Mouse (Mus musculus): Measurements from ENCODE around the gene Brd7.

DNA sequence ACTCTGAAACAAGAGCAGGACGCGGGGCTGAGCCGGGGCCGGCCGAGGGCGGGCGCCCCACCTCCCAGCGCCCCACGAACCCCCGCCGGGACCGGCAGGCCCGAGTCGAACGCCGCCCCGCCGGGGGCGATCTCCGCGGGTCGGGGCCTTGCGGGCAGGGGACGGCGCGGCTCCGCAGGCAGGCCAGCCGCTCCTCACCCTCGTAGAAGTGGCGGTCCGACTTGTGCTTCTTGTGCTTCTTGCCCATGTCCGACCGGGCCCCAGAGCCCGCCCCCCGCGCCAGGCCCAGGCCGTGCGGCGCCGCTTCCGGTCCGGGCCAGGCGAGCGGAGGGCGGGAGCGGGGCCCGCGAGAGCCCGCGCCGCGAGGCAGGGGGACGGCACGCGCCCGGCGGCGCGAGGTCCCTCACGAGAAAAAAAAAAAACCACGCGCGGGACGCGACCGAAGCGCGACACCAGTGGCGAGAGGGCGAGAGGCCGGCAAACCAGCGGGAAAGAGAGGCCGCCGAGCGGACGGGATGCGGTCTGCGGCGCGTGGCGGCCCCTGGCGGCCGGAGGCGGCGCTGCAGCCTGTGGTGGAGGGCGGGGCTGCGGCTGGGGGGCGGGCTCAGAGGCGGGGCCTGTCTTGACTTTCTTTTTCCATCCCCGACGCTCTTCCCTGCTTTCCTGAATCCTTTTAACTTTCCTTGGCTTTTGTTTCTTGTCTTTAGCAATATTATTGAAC lies at the start of gene Brd7:
- TF ChIP-seq CTCF (conservative IDR thresholded peaks at IDR 0.05; ENCODE audit: insufficient read depth, insufficient read length, low read depth, low read length) (peak; percentile 58), POLR2A (IDR thresholded peaks at IDR 0.05; ENCODE audit: low read depth, low read length) (no peak)

Data from kidney, adult 2 months (tissue).